Mouse (Mus musculus) liver, embryonic 14.5 days (tissue): Measurements from ENCODE around the gene Ptprf. TPM values are rescaled to one million over a fixed set of nuclear protein-coding genes. Genes with fewer than 3 reads are reported as not detected.

Experiments used
- ATAC-seq: fragments of 200-750 bp; cut with Nextera tagmentation; 2 replicates; pipeline ENCODE4 v1.8.0; 2017; ENCODE audit warnings: moderate number of reproducible peaks, mild to moderate bottlenecking, moderate library complexity; ENCODE audit not compliant: insufficient read depth
- DNase-seq, 3 experiments: peaks; one replicate each; pipeline ENCODE4 v3.0.0-alpha.2; 2012 to 2013; ENCODE audit warnings: low read depth in 3 of 3, low spot score in 3 of 3
- H3K27ac ChIP-seq: fragments of 300-500 bp; sonication (generic); 2 replicates; pipeline ENCODE4 v1.5.1; 2014; ENCODE audit warnings: moderate library complexity, mild to moderate bottlenecking, control low read depth, inconsistent platforms
- H3K27me3 ChIP-seq: fragments of 300-500 bp; sonication (generic); 2 replicates; pipeline ENCODE4 v1.6.1; 2014; ENCODE audit warnings: mild to moderate bottlenecking, low read length, moderate library complexity; ENCODE audit not compliant: control insufficient read depth, insufficient read depth
- H3K36me3 ChIP-seq: fragments of 300-500 bp; sonication (generic); replicated peaks from 2 replicates; pipeline ENCODE4 v1.6.1; 2014; ENCODE audit warnings: low read depth; ENCODE audit not compliant: control insufficient read depth, insufficient read depth
- H3K4me1 ChIP-seq, 2 experiments: fragments of 200-500 bp in 1 of 2; fragments of 300-500 bp in 1 of 2; sonication (generic) in 1 of 2; replicated peaks; 2 replicates each; pipeline ENCODE4 v1.6.1; 2012 to 2014; ENCODE audit warnings: antibody characterized with exemption in 1 of 2, inconsistent platforms in 1 of 2, low read length in 1 of 2; ENCODE audit not compliant: control insufficient read depth in 2 of 2, insufficient read depth in 2 of 2
- H3K4me2 ChIP-seq: fragments of 300-500 bp; sonication (generic); 2 replicates; pipeline ENCODE4 v1.6.1; 2014; ENCODE audit warnings: low read depth, mild to moderate bottlenecking, control low read depth, moderate library complexity
- H3K4me3 ChIP-seq, 2 experiments: fragments of 200-500 bp in 1 of 2; fragments of 300-500 bp in 1 of 2; sonication (generic) in 1 of 2; 2 replicates each; pipeline ENCODE4 v1.5.1; 2012 to 2014; ENCODE audit warnings: low read depth in 2 of 2, low read length in 2 of 2, mild to moderate bottlenecking in 2 of 2, control low read depth in 1 of 2, inconsistent platforms in 1 of 2, moderate library complexity in 1 of 2; ENCODE audit not compliant: insufficient read depth in 1 of 2
- H3K9ac ChIP-seq: fragments of 300-500 bp; sonication (generic); replicated peaks from 2 replicates; pipeline ENCODE4 v1.6.1; 2014; ENCODE audit warnings: mild to moderate bottlenecking, control low read depth, moderate library complexity
- H3K9me3 ChIP-seq: fragments of 300-500 bp; sonication (generic); 2 replicates; pipeline ENCODE4 v1.6.1; 2016; ENCODE audit warnings: low read length, mixed read lengths; ENCODE audit not compliant: control insufficient read depth
- CTCF ChIP-seq: IDR thresholded peaks from 2 replicates; pipeline ENCODE4 v1.5.1; 2016; ENCODE audit warnings: antibody characterized with exemption, low read depth, control low read depth
- EP300 ChIP-seq: IDR thresholded peaks from 2 replicates; pipeline ENCODE4 v1.6.1; 2016; ENCODE audit warnings: antibody characterized with exemption, low read depth
- WGBS: fragments of 180-500 bp; shearing (Covaris S2); extraction: QIAGEN DNeasy Blood & Tissue Kit; methylation state at CpG from one replicate; pipeline ENCODE4 v1.1.7; 2014; ENCODE audit not compliant: insufficient replicate concordance; 5-methylcytosine and 5-hydroxymethylcytosine counted together
- polyA plus RNA-seq, 2 experiments: library from polyadenylated mRNA; depleted of rRNA in 1 of 2; stranded (reverse) in 1 of 2; unstranded in 1 of 2; fragments of >200 nt; fragmentation: Nextera tagmentation in 1 of 2; extraction: Ambion mirVana in 1 of 2; gene quantifications; 2 replicates each; pipeline versions ENCODE4 v1.2.1 to v1.2.3; 2012 to 2014

Ptprf gene
- polyA plus RNA-seq, 2 experiments, result 5.6 to 7.4 TPM

DNA sequence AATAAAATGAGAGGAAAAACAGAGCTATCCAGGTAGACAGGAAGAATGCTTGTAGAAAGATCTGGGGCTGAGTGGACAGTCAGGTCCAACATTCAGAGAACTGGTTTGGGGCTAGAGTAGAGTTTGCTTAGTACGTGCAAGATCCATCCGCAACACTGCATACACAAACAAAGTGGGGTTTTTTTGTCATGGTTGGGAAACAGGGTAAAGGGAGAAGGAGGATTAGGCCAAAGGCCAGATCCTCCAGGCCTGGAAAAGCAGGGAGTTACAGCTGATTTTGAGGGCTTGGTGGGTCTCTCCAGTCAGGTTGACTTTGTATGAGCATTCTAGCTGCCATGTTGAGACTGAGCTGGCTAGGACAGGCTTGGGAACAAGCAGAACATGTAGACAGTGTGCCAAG, 85.3 kb downstream of the Ptprf start:
- Histone ChIP-seq H3K27ac (no peak overlapping the region), H3K36me3 (no peaks in the 10 kb centered on the region), H3K4me3 (no peak overlapping the region), H3K4me2 (no peak overlapping the region), H3K27me3 (no peaks in the 10 kb centered on the region), H3K9ac (no peak overlapping the region), H3K4me1 (peaks cover 0 to 4% of the 10 kb centered on the region in 2 experiments; a peak in 2 of 4 replicates), H3K9me3 (no peaks in the 10 kb centered on the region)
- 75% methylated on average over 2 of the region's 2 CpGs for WGBS
- DNase-seq (no peak), ATAC-seq (no peak)
- TF ChIP-seq EP300 (no peak), CTCF (no peak)

DNA sequence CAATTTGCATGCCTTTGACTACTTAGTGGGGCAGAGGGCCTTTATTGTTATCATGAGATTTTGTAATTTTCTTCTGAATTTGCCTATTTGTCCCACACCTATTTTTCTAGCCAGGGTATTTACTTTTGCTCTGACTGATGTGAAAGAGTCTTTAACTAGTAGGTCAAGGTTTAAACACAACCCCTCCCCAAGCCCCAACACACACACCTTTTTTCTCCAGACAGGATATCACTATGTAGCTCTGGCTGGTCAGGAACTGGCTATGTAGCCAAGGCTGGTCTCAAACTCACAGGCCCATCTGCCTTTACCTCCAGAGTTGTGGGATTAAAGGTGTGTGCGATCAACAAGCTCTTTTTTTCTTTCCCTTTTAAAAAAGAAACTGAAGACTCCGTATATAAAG, 92.1 kb downstream of the Ptprf start:
- Histone ChIP-seq H3K27me3 (no peaks in the 10 kb centered on the region), H3K9ac (no peak overlapping the region), H3K27ac (no peak overlapping the region), H3K4me2 (no peak overlapping the region), H3K4me3 (no peak overlapping the region), H3K36me3 (no peaks in the 10 kb centered on the region), H3K9me3 (no peaks in the 10 kb centered on the region), H3K4me1 (no peaks in the 10 kb centered on the region)
- 72% methylated on average over 2 of the region's 2 CpGs for WGBS
- ATAC-seq (no peak), DNase-seq (no peak)
- no peak for TF ChIP-seq EP300
- TF ChIP-seq CTCF, result no peak

DNA sequence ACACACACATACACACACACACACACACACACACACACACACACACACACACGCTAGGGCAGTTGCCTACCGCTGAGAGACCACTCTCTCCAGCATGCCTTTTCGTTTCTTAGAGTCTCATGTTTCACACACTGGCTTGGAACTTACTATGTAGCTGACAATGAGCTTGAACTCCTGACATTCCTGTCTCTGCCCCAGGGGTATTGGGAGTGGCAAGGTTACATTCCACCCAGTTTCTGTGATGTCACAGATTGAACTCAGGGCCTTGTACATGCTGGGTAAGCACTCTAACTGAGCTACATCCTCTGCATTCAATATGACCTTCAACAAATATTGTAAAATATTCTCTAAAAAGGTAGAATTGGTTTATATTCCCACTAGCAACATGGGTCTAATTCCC, 92.6 kb downstream of the Ptprf start:
- no peak overlapping the region for H3K4me3 ChIP-seq
- H3K27me3 ChIP-seq, result no peaks in the 10 kb centered on the region
- no peak for DNase-seq
- no peak overlapping the region for H3K4me2 ChIP-seq
- H3K36me3 ChIP-seq, result no peaks in the 10 kb centered on the region
- no peak for TF ChIP-seq EP300
- no peak for TF ChIP-seq CTCF
- 61% methylated on average over 3 of the region's 3 CpGs for WGBS
- no peak overlapping the region for H3K9ac ChIP-seq
- no peaks in the 10 kb centered on the region for H3K4me1 ChIP-seq
- H3K27ac ChIP-seq, result no peak overlapping the region
- no peak for ATAC-seq
- no peaks in the 10 kb centered on the region for H3K9me3 ChIP-seq

DNA sequence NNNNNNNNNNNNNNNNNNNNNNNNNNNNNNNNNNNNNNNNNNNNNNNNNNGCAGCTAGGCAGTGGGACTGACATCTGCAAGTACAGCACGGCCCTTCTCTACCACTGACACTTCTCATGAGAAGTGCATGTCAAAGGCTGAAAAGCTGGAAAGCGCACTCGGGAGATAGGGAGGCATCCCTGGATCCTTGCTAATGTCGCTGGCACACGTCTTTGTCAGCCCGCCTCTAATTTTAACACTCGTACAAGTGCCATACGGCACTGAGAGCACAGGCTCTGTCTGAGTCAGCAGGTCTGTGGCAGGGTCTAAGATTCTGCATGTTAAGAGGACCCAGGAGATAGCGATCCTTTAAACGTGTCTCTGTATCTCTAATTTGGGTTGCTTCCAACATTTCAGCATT, 95.0 kb downstream of the Ptprf start:
- no peak overlapping the region for H3K9ac ChIP-seq
- no peaks in the 10 kb centered on the region for H3K36me3 ChIP-seq
- H3K27ac ChIP-seq, result no peak overlapping the region
- DNase-seq (no peak), ATAC-seq (no peak)
- no peaks in the 10 kb centered on the region for H3K9me3 ChIP-seq
- H3K4me3 ChIP-seq, result no peak overlapping the region
- H3K4me1 ChIP-seq, result no peaks in the 10 kb centered on the region
- no peak overlapping the region for H3K4me2 ChIP-seq
- WGBS, result 75% methylated on average over 10 of the region's 10 CpGs
- no peak for TF ChIP-seq CTCF
- TF ChIP-seq EP300, result no peak
- no peaks in the 10 kb centered on the region for H3K27me3 ChIP-seq

DNA sequence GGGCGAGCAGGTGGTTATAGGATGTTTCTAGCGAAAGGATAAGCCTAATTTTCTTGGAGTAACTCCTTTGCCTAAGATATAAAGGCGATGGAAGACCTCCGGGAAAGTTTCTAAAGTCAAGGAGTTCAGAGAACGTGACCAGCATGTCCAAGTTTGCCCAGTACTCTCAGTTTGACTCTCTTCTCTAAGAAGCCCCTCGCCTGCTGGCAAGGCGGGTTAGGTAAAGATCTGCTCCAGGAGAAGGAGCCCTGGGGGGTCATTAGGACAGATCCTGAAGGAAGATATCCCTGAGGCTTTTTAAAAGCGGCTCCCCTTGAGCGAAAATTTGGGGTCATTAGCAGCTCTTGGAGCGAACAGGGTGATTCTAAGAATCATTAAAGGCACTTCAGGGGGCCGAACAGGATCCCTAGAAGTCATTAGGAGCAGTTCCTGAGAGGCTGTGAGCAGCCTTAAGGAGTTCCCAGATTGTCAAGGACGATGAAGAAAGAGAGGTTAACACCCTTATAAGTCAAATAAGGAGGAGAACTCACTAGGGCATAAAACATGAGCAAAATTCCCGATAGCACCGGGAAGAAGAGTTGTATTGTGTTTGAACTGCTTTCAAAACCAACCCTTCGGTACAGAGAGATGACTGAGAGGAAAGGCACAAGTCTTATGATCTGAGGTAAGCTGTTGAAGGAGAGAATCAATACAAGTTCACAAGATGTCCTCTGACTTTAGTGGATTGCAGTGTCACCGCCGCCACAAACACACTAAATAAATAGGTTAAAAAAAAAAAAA, 110.7 kb downstream of the Ptprf start:
- WGBS, result 17% methylated on average over 17 of the region's 17 CpGs
- DNase-seq (no peak), ATAC-seq (no peak)

More for the DNA sequence above, 110.7 kb downstream of the Ptprf start:
- peak overlapping the region; percentile 77 for H3K9ac ChIP-seq
- peaks cover 17% of the 10 kb centered on the region for H3K36me3 ChIP-seq
- no peaks in the 10 kb centered on the region for H3K27me3 ChIP-seq
- peak overlapping the region; percentile 95 for H3K4me2 ChIP-seq
- no peaks in the 10 kb centered on the region for H3K9me3 ChIP-seq
- H3K4me1 ChIP-seq, result peaks cover 2 to 9% of the 10 kb centered on the region in 2 experiments; a peak in 3 of 4 replicates
- peak overlapping the region; percentile 76 to 93 for H3K4me3 ChIP-seq
- TF ChIP-seq CTCF (no peak), EP300 (no peak)
- peak overlapping the region; percentile 85 for H3K27ac ChIP-seq
